Mouse (Mus musculus) ES-Bruce4 (cell line): ENCODE measurements around the gene Loxl3.

Source experiments
- CTCF ChIP-seq: IDR thresholded peaks from one replicate; pipeline ENCODE4 v1.8.1; 2011; ENCODE audit warnings: low read depth, low read length
- EP300 ChIP-seq: IDR thresholded peaks from 2 replicates; pipeline ENCODE4 v1.6.1; 2011; ENCODE audit warnings: low read depth, low read length; ENCODE audit not compliant: insufficient read depth
- POLR2A ChIP-seq: IDR thresholded peaks from one replicate; pipeline ENCODE4 v1.8.1; 2011; ENCODE audit warnings: low read length; ENCODE audit not compliant: insufficient read depth

DNA sequence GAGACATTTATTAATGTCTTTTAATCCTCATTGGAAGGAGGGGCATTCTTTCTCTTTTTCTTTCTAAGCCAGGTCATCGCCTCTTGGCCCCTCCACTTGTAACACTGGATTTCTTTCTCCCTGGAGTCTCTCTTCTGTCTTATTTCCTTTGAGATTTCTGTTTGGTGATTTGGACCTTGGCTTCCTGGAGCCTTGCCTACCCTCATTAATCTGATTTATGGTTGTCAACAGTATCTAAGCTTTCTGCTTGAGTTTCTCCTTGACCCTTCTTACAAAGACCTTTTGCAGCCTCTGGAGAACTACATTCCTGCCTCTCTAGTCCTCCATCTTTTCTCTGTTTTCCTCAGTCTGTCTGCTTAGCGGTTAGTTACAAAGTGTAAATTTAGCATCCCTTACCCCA is 64.4 kb downstream of the Loxl3 start:
- TF ChIP-seq POLR2A = no peak
- no peak for TF ChIP-seq CTCF
- no peak for TF ChIP-seq EP300
